Mouse (Mus musculus) forebrain, embryonic 16.5 days (tissue): ENCODE data around the gene Adss. TPM values are rescaled to one million over a fixed set of nuclear protein-coding genes. Genes with fewer than 3 reads are reported as not detected.

Experiments used
- ATAC-seq: fragments of 200-750 bp; cut with Nextera tagmentation; 2 replicates; pipeline ENCODE4 v1.8.0; 2017; ENCODE audit warnings: mild to moderate bottlenecking, moderate library complexity
- H3K27ac ChIP-seq: fragments of 300-500 bp; sonication (generic); 2 replicates; pipeline ENCODE4 v1.5.1; 2014; ENCODE audit warnings: low read length, control low read depth
- H3K27me3 ChIP-seq: fragments of 300-500 bp; sonication (generic); replicated peaks from 2 replicates; pipeline ENCODE4 v1.6.1; 2014; ENCODE audit warnings: low read length; ENCODE audit not compliant: control insufficient read depth, insufficient read depth
- H3K36me3 ChIP-seq: fragments of 300-500 bp; sonication (generic); 2 replicates; pipeline ENCODE4 v1.6.1; 2014; ENCODE audit not compliant: control insufficient read depth, insufficient read depth
- H3K4me1 ChIP-seq: fragments of 300-500 bp; sonication (generic); replicated peaks from 2 replicates; pipeline ENCODE4 v1.6.1; 2014; ENCODE audit warnings: low read length; ENCODE audit not compliant: control insufficient read depth, insufficient read depth
- H3K4me2 ChIP-seq: fragments of 300-500 bp; sonication (generic); 2 replicates; pipeline ENCODE4 v1.6.1; 2014; ENCODE audit warnings: mild to moderate bottlenecking, low read length, control low read depth
- H3K4me3 ChIP-seq: fragments of 300-500 bp; sonication (generic); replicated peaks from 2 replicates; pipeline ENCODE4 v1.5.1; 2014; ENCODE audit warnings: mild to moderate bottlenecking, low read length, control low read depth
- H3K9ac ChIP-seq: fragments of 300-500 bp; sonication (generic); replicated peaks from 2 replicates; pipeline ENCODE4 v1.6.1; 2014; ENCODE audit warnings: low read depth, low read length, control low read depth
- H3K9me3 ChIP-seq: fragments of 300-500 bp; sonication (generic); 2 replicates; pipeline ENCODE4 v1.6.1; 2016; ENCODE audit warnings: low read length; ENCODE audit not compliant: control insufficient read depth
- WGBS: fragments of 180-500 bp; shearing (Covaris S2); extraction: QIAGEN DNeasy Blood & Tissue Kit; methylation state at CpG from one replicate; pipeline ENCODE4 v1.1.7; 2014; 5-methylcytosine and 5-hydroxymethylcytosine counted together
- polyA plus RNA-seq: library from polyadenylated mRNA; unstranded; fragments of >200 nt; fragmentation: Nextera tagmentation; extraction: Ambion mirVana; gene quantifications from 2 replicates; pipeline ENCODE4 v1.2.1, GENCODE M21; 2015

Adss gene
- polyA plus RNA-seq, 1 experiment from 2014 or later: 54.0 TPM

- 93% methylated on average over 3 of the region's 3 CpGs for WGBS
- no peak overlapping the region for H3K4me3 ChIP-seq
- no peak overlapping the region for H3K9ac ChIP-seq
- peaks cover 3% of the 10 kb centered on the region; the same call in 1 of the 2 replicates for H3K9me3 ChIP-seq
- H3K4me2 ChIP-seq: no peak overlapping the region
- ATAC-seq: no peak
- no peaks in the 10 kb centered on the region for H3K4me1 ChIP-seq
- H3K27me3 ChIP-seq: no peaks in the 10 kb centered on the region
- H3K27ac ChIP-seq: no peak overlapping the region
- no peaks in the 10 kb centered on the region for H3K36me3 ChIP-seq
Observed at GRCm38 (mm10) chr1:177731973-177732372, 64.3 kb downstream of the Adss start.

GRCm38 (mm10) chr1:177729043-177730024 lies 67.0 kb downstream of the Adss start, which contains the start of gene 1700016C15Rik:
1700016C15Rik (plus strand) TSS chr1:177729814.
- ATAC-seq: no peak
- Histone ChIP-seq H3K27me3 (no peaks in the 10 kb centered on the region), H3K9ac (no peak within 1 kb of the TSS), H3K9me3 (peaks cover 3% of the 10 kb centered on the region; the same call in 1 of the 2 replicates), H3K27ac (no peak within 1 kb of the TSS), H3K4me3 (no peak within 1 kb of the TSS), H3K4me2 (no peak within 1 kb of the TSS), H3K36me3 (no peaks in the 10 kb centered on the region), H3K4me1 (no peaks in the 10 kb centered on the region)
- 38% methylated on average over 11 of the region's 11 CpGs for WGBS

GRCm38 (mm10) chr1:177727883-177728525 lies 68.3 kb downstream of the Adss start:
- Histone ChIP-seq H3K27ac (no peak overlapping the region), H3K27me3 (no peaks in the 10 kb centered on the region), H3K4me2 (no peak overlapping the region), H3K4me1 (no peaks in the 10 kb centered on the region), H3K9ac (no peak overlapping the region), H3K9me3 (peaks cover 3% of the 10 kb centered on the region; the same call in 1 of the 2 replicates), H3K4me3 (no peak overlapping the region), H3K36me3 (no peaks in the 10 kb centered on the region)
- WGBS: 84% methylated on average over 3 of the region's 3 CpGs
- no peak for ATAC-seq

GRCm38 (mm10) chr1:177726870-177727269 lies 69.4 kb downstream of the Adss start:
- ATAC-seq: no peak

GRCm38 (mm10) chr1:177723786-177724185 lies 72.5 kb downstream of the Adss start:
- H3K9me3 ChIP-seq: no peaks in the 10 kb centered on the region
- H3K4me1 ChIP-seq: peaks cover 5% of the 10 kb centered on the region; the same call in 1 of the 2 replicates
- H3K27ac ChIP-seq: no peak overlapping the region
- no peak overlapping the region for H3K4me2 ChIP-seq
- peaks cover 7% of the 10 kb centered on the region for H3K27me3 ChIP-seq
- no peak for ATAC-seq
- H3K36me3 ChIP-seq: no peaks in the 10 kb centered on the region
- no peak overlapping the region for H3K4me3 ChIP-seq
- WGBS: 81% methylated on average over 4 of the region's 4 CpGs
- no peak overlapping the region for H3K9ac ChIP-seq

More at GRCm38 (mm10) chr1:177726870-177727269, 69.4 kb downstream of the Adss start:
- Histone ChIP-seq H3K27me3 (peaks cover 3% of the 10 kb centered on the region; the same call in 1 of the 2 replicates), H3K4me1 (no peaks in the 10 kb centered on the region), H3K9ac (no peak overlapping the region), H3K9me3 (peaks cover 3% of the 10 kb centered on the region; the same call in 1 of the 2 replicates), H3K4me3 (no peak overlapping the region), H3K27ac (no peak overlapping the region), H3K36me3 (no peaks in the 10 kb centered on the region), H3K4me2 (no peak overlapping the region)
- 81% methylated on average over 5 of the region's 5 CpGs for WGBS

- no peak overlapping the region for H3K4me3 ChIP-seq
- no peak overlapping the region for H3K9ac ChIP-seq
- no peak; the same call in 1 of the 2 replicates for ATAC-seq
- H3K27ac ChIP-seq: no peak overlapping the region
- H3K4me2 ChIP-seq: no peak overlapping the region
- H3K9me3 ChIP-seq: no peaks in the 10 kb centered on the region
- peaks cover 11% of the 10 kb centered on the region; the same call in 1 of the 2 replicates for H3K4me1 ChIP-seq
- H3K36me3 ChIP-seq: no peaks in the 10 kb centered on the region
- peaks cover 10% of the 10 kb centered on the region for H3K27me3 ChIP-seq
- 73% methylated on average over 3 of the region's 3 CpGs for WGBS
Observed at GRCm38 (mm10) chr1:177719029-177719427, 77.3 kb downstream of the Adss start.

GRCm38 (mm10) chr1:177718340-177719028 lies 77.8 kb downstream of the Adss start:
- H3K36me3 ChIP-seq: no peaks in the 10 kb centered on the region
- no peak overlapping the region for H3K9ac ChIP-seq
- no peak overlapping the region for H3K27ac ChIP-seq
- peaks cover 11% of the 10 kb centered on the region; the same call in 1 of the 2 replicates for H3K4me1 ChIP-seq
- no peaks in the 10 kb centered on the region for H3K9me3 ChIP-seq
- H3K27me3 ChIP-seq: peaks cover 10% of the 10 kb centered on the region
- no peak overlapping the region for H3K4me3 ChIP-seq
- H3K4me2 ChIP-seq: no peak overlapping the region
- WGBS: 16% methylated on average over 11 of the region's 11 CpGs
- peak; percentile 90 for ATAC-seq

- no peak overlapping the region for H3K9ac ChIP-seq
- H3K27me3 ChIP-seq: peaks cover 7% of the 10 kb centered on the region
Observed at GRCm38 (mm10) chr1:177717057-177717835, 79.1 kb downstream of the Adss start.

More at GRCm38 (mm10) chr1:177717057-177717835, 79.1 kb downstream of the Adss start:
- H3K4me3 ChIP-seq: no peak overlapping the region
- no peaks in the 10 kb centered on the region for H3K36me3 ChIP-seq
- no peak overlapping the region for H3K4me2 ChIP-seq
- H3K9me3 ChIP-seq: peaks cover 7% of the 10 kb centered on the region; the same call in 1 of the 2 replicates
- H3K27ac ChIP-seq: no peak overlapping the region
- H3K4me1 ChIP-seq: peaks cover 11% of the 10 kb centered on the region; the same call in 1 of the 2 replicates
- no peak for ATAC-seq
- WGBS: 78% methylated on average over 7 of the region's 7 CpGs
